Mouse (Mus musculus) kidney, postnatal 4 days (tissue): ENCODE data around the gene Adgrg6.

Experiments used
- DNase-seq, 2 experiments: peaks; one replicate each; pipeline ENCODE4 v3.0.0; 2021; ENCODE audit warnings: mixed read lengths in 2 of 2

The Adgrg6 gene

GRCm38 (mm10) chr10:14385574-14385973 lies 159.9 kb downstream of the Adgrg6 start:
- no peak for DNase-seq

GRCm38 (mm10) chr10:14365065-14365589 lies 180.3 kb downstream of the Adgrg6 start:
- DNase-seq = no peak

GRCm38 (mm10) chr10:14363226-14363625 lies 182.2 kb downstream of the Adgrg6 start:
- no peak for DNase-seq

GRCm38 (mm10) chr10:14358271-14358670 lies 187.2 kb downstream of the Adgrg6 start:
- DNase-seq = no peak
